Mouse (Mus musculus) subcutaneous adipose tissue, adult 2 months (tissue): ENCODE measurements around the gene Tbc1d12. TPM values are rescaled to one million over a fixed set of nuclear protein-coding genes. Genes with fewer than 3 reads are reported as not detected.

ENCODE experiments used
- polyA plus RNA-seq: library from polyadenylated mRNA; depleted of rRNA; stranded (reverse); fragments of >200 nt; gene quantifications from 2 replicates; pipeline ENCODE4 v1.2.3, GENCODE M21; 2012; ENCODE audit warnings: low replicate concordance; rRNA removed

Tbc1d12 gene
- polyA plus RNA-seq = 2.7 and 5.8 TPM in 2 replicates

DNA sequence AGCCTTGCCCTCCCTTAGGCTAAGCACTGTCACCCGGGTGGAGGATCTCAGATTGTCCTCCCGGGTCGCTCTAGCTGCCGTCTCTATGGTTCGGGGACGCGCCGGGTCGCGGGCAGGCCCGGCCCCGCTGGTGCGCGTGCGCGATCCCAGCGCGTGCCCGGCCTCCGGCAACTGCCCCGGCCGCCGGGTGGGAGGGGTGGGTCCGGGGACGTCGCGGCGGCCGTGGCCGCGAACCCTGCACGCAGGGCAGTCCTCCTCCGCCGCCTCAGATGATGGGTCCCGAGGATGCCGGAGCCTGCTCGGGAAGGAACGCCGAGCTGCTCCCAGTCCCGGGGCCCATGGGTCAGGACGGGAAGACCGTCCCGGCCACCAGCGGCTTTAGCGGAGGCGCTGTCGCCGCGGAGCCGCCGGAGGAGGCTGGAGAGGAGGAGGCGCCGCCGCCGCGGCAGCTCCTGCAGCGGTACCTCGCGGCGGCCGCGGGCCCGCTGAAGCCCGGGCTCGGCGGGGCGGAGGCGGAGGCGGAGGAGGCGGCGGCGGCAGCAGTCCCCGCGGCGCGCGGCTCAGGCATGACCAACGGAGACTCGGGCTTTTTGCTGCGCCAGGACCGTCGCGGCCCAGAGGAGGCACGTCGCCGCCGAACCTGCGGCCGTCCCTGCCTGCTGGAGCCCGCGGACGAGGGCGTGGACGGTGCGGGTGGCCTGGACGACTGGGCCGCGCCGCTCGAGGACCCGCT is at the start of gene Tbc1d12:
Gene Tbc1d12 (plus strand): TSS at position 142 of the 733 bp plus-strand sequence.

DNA sequence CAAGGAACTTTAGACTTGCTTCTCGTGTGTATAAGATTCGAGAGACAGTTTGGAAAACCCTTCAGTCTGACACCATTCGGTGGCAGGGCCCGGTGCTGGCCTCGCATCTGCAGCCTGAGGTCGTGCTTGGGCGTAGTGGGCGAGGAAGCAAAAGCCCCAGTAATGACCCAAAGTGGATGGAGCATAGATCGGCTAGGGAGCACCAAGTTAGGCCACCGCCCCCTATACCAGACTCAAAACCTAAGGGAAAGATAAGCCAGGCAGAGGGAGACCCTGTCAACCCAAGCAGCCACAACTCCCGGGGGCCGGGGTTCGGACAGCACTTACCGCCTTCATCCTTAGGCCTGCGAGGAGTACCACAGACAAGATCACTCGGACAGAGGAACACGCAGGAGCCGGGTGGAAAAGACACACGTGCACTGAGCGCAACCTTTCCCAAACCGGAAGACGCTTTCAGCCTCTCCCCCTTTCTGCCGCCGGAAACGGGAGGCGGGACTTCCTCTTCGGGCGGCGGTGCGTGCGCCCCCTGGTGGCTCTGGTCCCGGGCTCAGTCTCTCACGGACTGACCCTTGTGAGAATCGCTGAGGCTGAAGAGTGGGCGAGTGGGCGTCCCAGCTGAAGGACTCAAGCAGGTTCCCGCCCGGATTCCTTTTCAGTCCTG is 17.5 kb upstream of the Tbc1d12 start, which contains the start of gene Noc3l:
Gene Noc3l (minus strand): TSS at position 472 of the 661 bp plus-strand sequence.

DNA sequence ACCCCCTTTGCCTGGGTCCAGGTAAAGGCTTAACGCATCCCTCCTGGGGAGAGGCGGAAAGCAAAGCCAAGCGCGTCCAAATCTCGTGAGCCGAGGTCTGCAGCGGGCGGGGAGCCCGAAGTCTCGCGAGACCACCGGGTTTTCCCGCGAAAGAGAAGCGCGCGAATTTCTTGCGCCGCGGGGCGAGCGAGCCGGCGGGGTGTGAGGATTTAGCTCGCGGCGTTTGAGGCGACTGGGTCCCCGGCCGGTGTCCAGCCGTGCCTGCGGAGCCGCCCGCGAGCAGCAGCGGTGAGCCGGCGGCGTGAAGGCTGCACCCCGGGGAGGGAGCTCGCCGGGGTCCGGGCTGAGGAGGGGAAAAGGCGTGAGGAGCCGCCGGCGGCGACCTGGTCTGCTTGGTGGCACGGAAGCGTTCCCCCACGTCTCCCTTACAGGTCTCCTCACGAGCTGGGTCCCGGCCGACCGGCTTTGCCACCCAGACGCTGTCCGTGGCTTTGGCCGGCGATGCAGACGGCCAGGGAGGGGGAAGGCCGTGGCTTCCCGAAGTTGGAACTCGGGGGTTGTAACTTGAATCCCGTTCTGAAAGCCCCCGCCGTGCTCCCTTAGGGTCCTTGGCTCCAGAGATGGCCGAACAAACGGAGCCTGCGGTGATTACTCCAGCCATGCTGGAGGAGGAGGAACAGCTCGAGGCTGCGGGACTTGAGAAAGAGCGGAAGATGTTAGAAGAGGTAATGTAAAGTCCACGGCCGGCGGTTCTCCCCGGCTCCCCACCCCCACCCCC is 94.6 kb downstream of the Tbc1d12 start, which contains the start of gene Hells:
Gene Hells (plus strand): TSS at position 128 of the 778 bp plus-strand sequence.

Other genes starting within 250 kb of the Tbc1d12 start
- gene Noc3l, start 17.3 kb upstream of the Tbc1d12 start, polyA plus RNA-seq = 4.0 and 6.9 TPM in 2 replicates
- 0.62 and 2.1 TPM in 2 replicates for gene Hells, start 94.3 kb downstream of the Tbc1d12 start, polyA plus RNA-seq
- 0.09 TPM in 2 replicates for gene Cyp2c55, start 170.4 kb downstream of the Tbc1d12 start, polyA plus RNA-seq
- not detected in 2 replicates for gene Cyp2c65, start 224.4 kb downstream of the Tbc1d12 start, polyA plus RNA-seq